Mouse (Mus musculus) WW6 (cell line): ENCODE data around the gene Kansl1.

ENCODE experiments used
- DNase-seq: peaks from one replicate; pipeline ENCODE4 v3.0.0-alpha.2; 2013; ENCODE audit warnings: low read depth, low spot score

Kansl1 gene

DNA sequence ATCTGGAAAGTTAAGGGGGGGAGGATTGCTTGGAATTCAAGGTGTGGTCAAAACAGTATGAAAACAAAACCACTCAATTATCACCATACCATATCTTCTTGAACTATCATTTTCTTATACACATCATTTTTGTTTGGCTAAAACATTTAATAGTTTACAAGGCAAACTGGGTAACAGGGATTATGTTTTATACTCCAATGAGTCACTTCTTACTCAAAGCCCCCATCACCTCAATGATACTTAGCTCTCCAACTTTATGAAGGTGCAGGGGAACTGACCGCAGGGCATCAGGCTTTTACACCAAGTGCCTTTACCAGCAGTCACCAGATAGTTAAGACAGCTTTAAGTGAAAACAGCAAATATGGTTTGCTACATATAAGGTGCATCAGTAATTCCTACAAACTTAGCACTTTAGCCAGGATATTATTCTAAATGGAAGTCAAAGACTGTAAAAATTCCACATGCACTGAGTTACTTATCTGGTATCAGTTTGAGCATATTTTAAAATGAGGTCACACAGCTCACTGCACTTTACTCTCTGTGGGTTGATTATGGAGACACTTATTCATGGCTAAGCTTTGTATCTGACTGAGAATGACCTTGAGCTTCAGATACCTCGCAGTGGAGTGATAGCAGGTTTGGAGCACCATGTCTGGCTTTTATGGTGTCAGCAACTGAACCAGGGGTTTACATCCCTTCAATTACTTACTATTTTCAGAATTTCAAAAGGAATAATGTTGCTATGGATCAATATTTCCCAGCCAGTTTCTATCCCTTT is 104.6 kb downstream of the Kansl1 start:
- DNase-seq: no peak

DNA sequence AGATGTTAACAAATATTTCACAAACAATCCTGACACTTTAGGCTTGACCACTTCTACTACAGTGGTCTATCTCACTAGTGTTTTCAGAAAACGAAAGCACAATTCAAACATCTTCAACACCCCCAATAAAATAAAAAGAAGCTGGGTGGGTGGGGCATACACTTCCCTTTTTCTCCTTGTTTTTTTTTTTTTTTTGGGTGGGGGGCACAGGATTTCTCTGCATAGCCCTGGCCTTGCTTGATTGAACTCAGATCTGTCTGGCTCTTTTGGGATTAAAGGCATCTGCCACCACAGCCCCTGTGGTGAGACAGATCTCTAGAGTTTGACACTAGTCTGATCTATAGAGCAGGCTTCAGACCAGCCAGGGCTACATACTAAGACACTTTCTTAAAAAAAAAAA is 106.0 kb downstream of the Kansl1 start:
- DNase-seq: no peak

- DNase-seq: no peak
Measured at GRCm38 (mm10) chr11:104361790-104362189, 106.9 kb downstream of the Kansl1 start.

GRCm38 (mm10) chr11:104346931-104347330 is 121.7 kb downstream of the Kansl1 start:
- DNase-seq: no peak

GRCm38 (mm10) chr11:104334946-104335345 is 133.7 kb downstream of the Kansl1 start:
- DNase-seq: no peak

DNA sequence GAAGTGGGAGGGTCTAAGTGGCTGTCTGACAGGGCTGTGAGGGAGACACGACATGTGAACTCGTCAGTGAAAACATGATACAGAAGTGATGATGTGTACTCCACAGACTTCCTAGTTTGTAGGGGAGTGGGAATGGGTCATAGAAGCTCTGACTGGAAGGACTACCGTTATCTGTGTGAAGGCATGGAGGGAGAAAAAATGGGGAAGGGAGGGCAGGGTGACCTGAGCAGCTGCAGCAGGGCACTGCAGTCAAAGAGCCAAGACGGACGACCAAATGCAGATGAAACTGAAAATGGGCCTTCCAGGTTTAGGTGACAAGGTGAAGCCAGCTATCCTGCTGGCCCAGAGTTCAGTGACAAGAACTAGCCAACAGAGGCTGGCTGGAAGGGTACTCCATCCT is 134.5 kb downstream of the Kansl1 start:
- DNase-seq: no peak

GRCm38 (mm10) chr11:104332105-104332504 is 136.6 kb downstream of the Kansl1 start:
- no peak for DNase-seq

GRCm38 (mm10) chr11:104331208-104331607 is 137.5 kb downstream of the Kansl1 start:
- DNase-seq: no peak

GRCm38 (mm10) chr11:104330151-104330550 is 138.5 kb downstream of the Kansl1 start:
- no peak for DNase-seq

DNA sequence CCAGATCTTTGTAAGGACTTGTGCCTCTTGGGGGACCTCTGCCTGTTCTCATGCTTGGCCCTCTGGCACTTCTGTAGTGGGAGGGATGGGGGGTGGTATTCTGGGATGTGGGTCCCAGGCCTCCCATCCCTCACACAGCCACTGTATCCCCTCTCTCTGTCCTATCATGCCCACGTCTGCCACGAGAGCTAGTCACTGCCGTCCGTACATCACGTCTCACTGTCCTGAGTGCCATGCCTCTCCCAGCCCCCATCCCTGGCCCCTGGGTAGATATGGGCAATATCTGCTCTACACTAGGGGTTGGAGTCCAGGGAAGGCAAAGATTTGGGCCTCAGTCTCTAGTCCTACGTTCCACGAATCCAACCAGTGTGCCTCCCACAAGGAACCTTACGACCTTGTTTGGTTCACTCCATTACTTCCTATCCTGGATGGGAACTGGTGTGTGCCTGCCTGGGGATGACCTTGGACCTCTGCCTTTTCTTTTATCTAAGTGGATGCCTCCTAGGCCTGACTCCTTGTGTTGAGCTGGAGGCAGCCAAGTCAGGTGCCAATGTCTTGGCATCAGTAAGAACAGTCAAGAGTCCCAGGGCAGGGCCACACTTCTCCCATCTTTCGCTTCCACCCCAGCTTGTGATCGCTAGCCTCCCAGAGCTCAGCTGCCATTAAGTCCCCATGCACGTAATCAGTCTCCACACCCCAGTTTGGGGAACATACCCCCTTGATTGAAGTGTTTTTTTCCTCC is 139.3 kb downstream of the Kansl1 start:
- DNase-seq: no peak

GRCm38 (mm10) chr11:104327946-104328345 is 140.7 kb downstream of the Kansl1 start:
- no peak for DNase-seq

DNA sequence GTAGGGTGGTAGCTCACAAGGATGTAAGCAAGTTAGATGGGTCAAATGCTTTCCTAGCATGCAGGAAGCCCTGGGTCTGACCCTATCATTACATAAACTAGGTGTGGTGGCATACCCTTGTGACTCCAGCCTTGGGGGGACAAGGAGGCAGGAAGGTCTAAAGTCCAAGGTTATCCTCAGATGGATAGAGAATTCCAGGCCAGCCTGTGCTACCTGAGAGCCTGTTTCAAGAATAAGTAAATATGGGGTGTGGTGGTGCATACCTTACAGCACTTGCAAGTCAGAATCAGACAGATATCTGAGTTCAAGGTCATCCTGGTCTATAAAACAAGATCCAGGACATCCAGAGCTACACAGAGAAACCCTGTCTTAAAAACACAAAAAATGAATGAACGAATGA is 141.2 kb downstream of the Kansl1 start:
- DNase-seq: no peak

DNA sequence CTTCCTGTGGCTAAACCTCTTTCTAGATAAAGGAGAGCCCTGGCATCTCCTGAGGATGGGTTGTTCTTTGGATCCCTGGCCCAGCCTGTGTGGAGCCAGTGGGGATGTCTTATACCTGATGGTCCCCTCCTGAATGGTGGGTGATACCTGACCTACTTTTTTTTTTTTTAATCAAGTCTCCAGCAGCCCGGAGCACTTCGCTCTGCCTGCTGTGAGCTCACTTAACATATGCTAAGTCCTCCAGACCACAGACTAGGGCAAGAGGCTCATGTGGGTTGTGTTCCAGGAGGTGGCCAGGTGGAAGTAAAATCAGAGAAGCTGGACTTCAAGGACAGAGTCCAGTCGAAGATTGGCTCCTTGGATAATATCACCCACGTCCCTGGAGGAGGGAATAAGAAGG is 146.5 kb downstream of the Kansl1 start:
- no peak for DNase-seq

DNA sequence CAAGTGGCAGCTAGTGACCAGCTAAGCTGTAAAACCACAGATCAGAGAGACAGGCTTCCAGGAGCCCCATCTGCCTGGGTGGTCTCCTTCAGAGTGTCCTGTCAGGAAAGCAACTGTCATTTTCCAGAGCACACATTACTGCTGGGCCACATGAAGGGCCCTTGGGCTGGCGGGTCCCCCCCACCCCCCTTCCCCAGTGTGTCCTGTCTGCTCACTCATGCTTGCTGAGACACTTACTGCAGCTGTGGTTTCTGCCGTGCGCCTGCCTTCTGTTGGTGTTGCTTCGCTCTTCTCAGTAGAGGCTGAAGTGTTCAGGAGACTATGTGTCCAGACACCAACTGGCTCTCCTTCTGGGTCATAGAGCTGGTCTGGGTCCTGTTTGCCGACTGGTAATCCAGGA is 148.2 kb downstream of the Kansl1 start:
- DNase-seq: no peak

DNA sequence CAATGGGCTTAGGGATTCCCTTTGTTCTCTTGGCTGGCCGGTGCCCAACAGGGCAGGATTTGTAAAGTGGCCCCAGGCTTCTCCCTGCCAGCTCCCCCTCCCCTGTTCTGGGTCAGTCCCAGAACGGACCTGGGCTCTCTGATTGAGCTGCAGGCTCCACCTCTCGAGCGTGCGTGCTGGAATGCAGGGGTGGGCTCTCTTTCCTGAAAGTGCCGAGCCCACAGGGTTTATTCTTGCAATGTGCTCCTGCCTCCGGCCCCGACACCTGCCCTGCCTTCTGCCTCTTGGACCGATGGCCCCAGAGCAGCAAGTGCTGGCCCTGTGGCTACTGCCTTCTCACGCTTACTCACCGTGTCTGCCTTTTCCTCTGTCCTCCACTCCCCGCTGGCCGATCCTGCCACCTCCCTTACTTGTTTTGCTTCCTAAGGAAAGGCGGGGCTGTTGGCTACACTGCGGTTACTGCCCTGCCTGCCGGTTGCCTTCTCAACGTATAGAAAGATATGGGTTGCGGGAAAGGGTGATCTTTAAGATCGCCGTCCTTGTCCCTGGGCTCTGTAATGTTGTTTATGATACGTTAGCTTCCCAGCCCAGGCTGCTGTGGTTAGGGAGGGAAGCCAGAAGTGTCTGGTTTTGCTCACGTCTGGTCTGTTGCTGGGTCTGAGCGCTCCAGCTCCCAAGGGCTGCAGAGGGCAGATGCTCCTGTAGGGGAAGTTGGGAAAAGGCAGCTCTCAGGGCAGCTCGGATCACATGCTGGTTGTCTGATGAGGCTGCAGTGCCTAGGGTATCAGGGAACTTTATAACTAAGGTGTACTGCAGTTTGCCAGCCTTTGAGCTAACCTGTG is 149.5 kb downstream of the Kansl1 start:
- no peak for DNase-seq

DNA sequence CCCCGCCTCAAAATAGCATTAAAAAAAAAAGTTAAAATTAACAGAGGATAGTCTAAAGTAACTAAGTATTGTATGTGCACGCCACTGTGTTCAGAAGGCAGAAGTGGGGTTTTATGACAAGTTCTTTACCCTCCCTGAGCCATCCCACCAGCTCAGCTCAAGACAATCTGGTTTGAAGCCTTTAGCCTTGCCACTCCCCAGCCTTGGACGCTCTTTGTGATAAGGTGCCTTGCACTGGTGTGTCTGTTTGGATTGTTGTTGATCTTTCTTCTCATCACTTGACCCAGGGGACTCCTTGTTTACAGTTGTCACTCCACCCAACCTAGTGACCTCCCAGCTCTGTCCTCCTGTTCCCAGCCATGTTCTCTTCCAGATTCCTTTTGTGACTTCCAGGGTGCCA is 151.0 kb downstream of the Kansl1 start:
- DNase-seq: no peak

GRCm38 (mm10) chr11:104316685-104317400 is 151.8 kb downstream of the Kansl1 start:
- no peak for DNase-seq

DNA sequence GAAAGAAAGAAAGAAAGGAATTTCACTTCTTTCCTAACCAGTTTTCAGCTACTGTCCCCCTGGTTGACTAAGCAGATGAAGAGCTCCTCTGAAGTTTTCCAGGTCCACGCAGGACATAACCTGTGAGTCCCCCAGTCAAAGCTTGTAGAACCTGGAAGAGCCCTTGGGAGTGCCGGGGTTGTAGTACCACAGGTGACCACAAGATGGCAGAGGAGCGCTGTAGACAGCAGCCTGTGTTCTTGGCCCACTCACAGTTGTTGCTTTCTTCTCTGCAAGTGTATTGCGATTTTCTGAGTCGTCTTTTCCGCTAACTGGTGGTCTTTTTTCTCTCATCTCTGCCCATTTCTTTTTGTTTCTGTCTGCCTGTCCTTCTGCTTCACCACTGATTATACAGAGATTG is 153.0 kb downstream of the Kansl1 start:
- peak; percentile 85 for DNase-seq

DNA sequence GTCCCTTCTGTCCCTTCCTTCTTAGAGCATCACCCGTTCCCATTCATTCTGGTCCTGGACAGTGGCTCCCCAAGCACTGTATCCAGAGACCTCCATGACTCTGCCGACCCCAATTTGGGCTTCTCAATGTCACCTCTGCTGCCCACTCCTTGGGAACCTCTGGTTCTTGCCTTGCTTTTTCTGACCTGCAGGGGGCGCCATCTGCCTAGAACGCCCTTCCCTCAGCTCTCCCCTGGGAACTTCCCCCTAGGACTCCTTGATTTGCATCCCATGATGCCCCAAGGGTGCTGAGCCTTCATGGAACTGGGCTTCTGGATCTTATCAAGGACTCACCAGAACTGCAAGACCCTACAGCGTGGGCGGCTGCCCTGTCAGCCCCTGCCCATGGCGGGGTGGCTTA is 157.0 kb downstream of the Kansl1 start:
- DNase-seq: no peak

- DNase-seq: no peak
Measured at GRCm38 (mm10) chr11:104310226-104310887, 158.3 kb downstream of the Kansl1 start.
